Mouse (Mus musculus): Measurements from ENCODE around the gene Nr1i3. TPM values are rescaled to one million over a fixed set of nuclear protein-coding genes. Genes with fewer than 3 reads are reported as not detected.

Nr1i3 gene
- total and polyA plus RNA-seq, 3 experiments: 0.24 to 1.7 TPM; not detected in 1

DNA sequence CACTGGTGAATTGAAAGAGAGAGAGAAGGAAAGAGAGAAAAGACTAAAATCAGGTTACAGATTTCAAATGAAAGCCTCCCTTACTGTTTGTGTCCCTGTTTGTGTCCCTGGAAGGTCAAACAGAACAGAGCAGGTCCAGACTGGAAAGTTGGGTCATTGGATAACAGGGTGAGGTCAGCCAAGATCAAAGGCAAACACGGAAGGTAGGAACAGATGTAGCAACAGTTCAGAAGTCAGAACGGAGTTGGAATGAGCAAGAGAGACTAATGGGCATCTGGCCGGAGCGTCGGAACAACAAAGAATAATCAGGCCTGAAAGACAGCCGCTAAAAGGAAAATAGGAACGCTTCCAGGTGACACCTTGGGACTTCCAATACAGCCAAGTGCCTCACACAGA, 9.5 kb upstream of the Nr1i3 start:
- Histone ChIP-seq H3K9ac (ENCODE audit: control insufficient read depth, low read depth, low read length, poor library complexity, severe bottlenecking) (no peak overlapping the region), H3K36me3 (ENCODE audit: control insufficient read depth in 1 of 2, insufficient read depth in 2 of 2, low read length in 2 of 2) (peaks cover 0 to 15% of the 10 kb centered on the region in 2 experiments; a peak in 2 of 4 replicates), H3K27ac (ENCODE audit: control insufficient read depth, low read depth, low read length) (no peak overlapping the region), H3K4me1 (ENCODE audit: control insufficient read depth in 1 of 2, insufficient read depth in 2 of 2, low read length in 2 of 2) (peaks cover 7 to 17% of the 10 kb centered on the region in 2 experiments; a peak in 3 of 4 replicates), H3K9me3 (replicated peaks; ENCODE audit: insufficient read depth, low read length) (no peaks in the 10 kb centered on the region), H3K4me3 (ENCODE audit: control insufficient read depth in 1 of 2, insufficient read depth in 1 of 2, low read depth in 2 of 2, low read length in 2 of 2) (no peak overlapping the region), H3K79me2 (ENCODE audit: control insufficient read depth, insufficient read depth, low read length, poor library complexity) (no peaks in the 10 kb centered on the region), H3K27me3 (ENCODE audit: control insufficient read depth in 1 of 2, insufficient read depth in 2 of 2, low read length in 2 of 2) (no peaks in the 10 kb centered on the region)
- TF ChIP-seq ZNF384 (IDR thresholded peaks at IDR 0.05; ENCODE audit: low read depth, low read length) (no peak), E2F4 (IDR thresholded peaks at IDR 0.05; ENCODE audit: borderline replicate concordance, low read depth, low read length) (no peak), USF2 (IDR thresholded peaks at IDR 0.05; ENCODE audit: borderline replicate concordance in 1 of 2, insufficient read depth in 1 of 2, low read depth in 1 of 2, low read length in 2 of 2) (no peak), SIN3A (IDR thresholded peaks at IDR 0.05; ENCODE audit: low read length) (no peak), MAX (IDR thresholded peaks at IDR 0.05; ENCODE audit: low read length) (no peak), KAT2A (conservative IDR thresholded peaks at IDR 0.05; ENCODE audit: low read depth, low read length) (no peak), MYB (IDR thresholded peaks at IDR 0.05; ENCODE audit: low read depth, low read length) (no peak), NRF1 (IDR thresholded peaks at IDR 0.05; ENCODE audit: insufficient read depth, low read depth, low read length, poor library complexity, severe bottlenecking) (no peak), ZC3H11A (IDR thresholded peaks at IDR 0.05; ENCODE audit: low read depth, low read length) (no peak), ZKSCAN1 (IDR thresholded peaks at IDR 0.05; ENCODE audit: low read depth, low read length) (no peak)
- DNase-seq (ENCODE audit: low read depth, low spot score): no peak

- peaks cover 0 to 22% of the 10 kb centered on the region in 2 experiments; a peak in 2 of 4 replicates for H3K36me3 ChIP-seq (ENCODE audit: control insufficient read depth in 1 of 2, insufficient read depth in 2 of 2, low read length in 2 of 2)
- H3K4me3 ChIP-seq (ENCODE audit: control insufficient read depth in 1 of 2, insufficient read depth in 1 of 2, low read depth in 2 of 2, low read length in 2 of 2): peak overlapping the region; percentile 6 to 49; a peak in 3 of 4 replicates
- H3K79me2 ChIP-seq (ENCODE audit: control insufficient read depth, insufficient read depth, low read length, poor library complexity): no peaks in the 10 kb centered on the region
- H3K27me3 ChIP-seq (ENCODE audit: control insufficient read depth in 1 of 2, insufficient read depth in 2 of 2, low read length in 2 of 2): no peaks in the 10 kb centered on the region
- H3K4me1 ChIP-seq (ENCODE audit: control insufficient read depth in 1 of 2, insufficient read depth in 2 of 2, low read length in 2 of 2): peaks cover 9 to 31% of the 10 kb centered on the region in 2 experiments
- H3K9me3 ChIP-seq (replicated peaks; ENCODE audit: insufficient read depth, low read length): no peaks in the 10 kb centered on the region
- peak; percentile 89 for DNase-seq (ENCODE audit: low read depth, low spot score)
- peak overlapping the region; percentile 47 for H3K27ac ChIP-seq (ENCODE audit: control insufficient read depth, low read depth, low read length)
- 0 out of 2 replicates have a peak overlapping the region, but pooled peaks have one; percentile 16 for H3K9ac ChIP-seq (ENCODE audit: control insufficient read depth, low read depth, low read length, poor library complexity, severe bottlenecking)
- TF ChIP-seq KAT2A (conservative IDR thresholded peaks at IDR 0.05; ENCODE audit: low read depth, low read length) (no peak), BHLHE40 (IDR thresholded peaks at IDR 0.05; ENCODE audit: borderline replicate concordance, low read depth, low read length) (no peak), TAL1 (IDR thresholded peaks at IDR 0.05; ENCODE audit: low read length) (peak; percentile 57; the same call in 1 of the 2 replicates), MYB (IDR thresholded peaks at IDR 0.05; ENCODE audit: low read depth, low read length) (0 out of 2 replicates have a peak, but pooled peaks have one; percentile 39), NRF1 (IDR thresholded peaks at IDR 0.05; ENCODE audit: insufficient read depth, low read depth, low read length, poor library complexity, severe bottlenecking) (peak; percentile 68), EP300 (IDR thresholded peaks at IDR 0.05; ENCODE audit: low read depth in 1 of 2, low read length in 2 of 2) (peak; percentile 73 to 84), UBTF (IDR thresholded peaks at IDR 0.05; ENCODE audit: borderline replicate concordance, insufficient read depth, low read depth, low read length) (no peak), TCF12 (IDR thresholded peaks at IDR 0.05; ENCODE audit: low read depth, low read length) (peak; percentile 79), USF1 (IDR thresholded peaks at IDR 0.05; ENCODE audit: low read depth, low read length) (no peak), CHD1 (IDR thresholded peaks at IDR 0.05; ENCODE audit: low read depth, low read length) (no peak), GABPA (IDR thresholded peaks at IDR 0.05; ENCODE audit: low read depth, low read length) (no peak), RAD21 (IDR thresholded peaks at IDR 0.05; ENCODE audit: low read depth, low read length) (no peak), ETS1 (IDR thresholded peaks at IDR 0.05; ENCODE audit: low read depth, low read length) (peak; percentile 50), E2F4 (IDR thresholded peaks at IDR 0.05; ENCODE audit: borderline replicate concordance, low read depth, low read length) (no peak), MXI1 (IDR thresholded peaks at IDR 0.05; ENCODE audit: low read depth, low read length) (no peak), ELF1 (IDR thresholded peaks at IDR 0.05; ENCODE audit: low read depth, low read length) (0 out of 2 replicates have a peak, but pooled peaks have one; percentile 39), MAFK (IDR thresholded peaks at IDR 0.05; ENCODE audit: borderline replicate concordance, low read depth, low read length) (no peak), NELFE (IDR thresholded peaks at IDR 0.05; ENCODE audit: low read depth, low read length) (no peak), ZNF384 (IDR thresholded peaks at IDR 0.05; ENCODE audit: low read depth, low read length) (no peak), MYC (IDR thresholded peaks at IDR 0.05; ENCODE audit: low read depth, low read length) (no peak), SIN3A (IDR thresholded peaks at IDR 0.05; ENCODE audit: low read length) (peak; percentile 46; the same call in 1 of the 2 replicates), POLR2AphosphoS5 (IDR thresholded peaks at IDR 0.05; ENCODE audit: borderline replicate concordance, low read depth, low read length) (no peak), RCOR1 (IDR thresholded peaks at IDR 0.05; ENCODE audit: low read depth, low read length) (peak; percentile 90)
Observed at GRCm38 (mm10) chr1:171205704-171206493, 7.9 kb upstream of the Nr1i3 start.

All from MEL (cell line).